Mouse (Mus musculus) spleen, embryonic (tissue): ENCODE data around the gene Cdc42ep2.

Experiments used
- CTCF ChIA-PET: fragments of 350-600 bp; sonication (Branson Sonifier 250); formaldehyde crosslinking; loops from one replicate; lab custom pipeline; 2022; lab: Charles Lee

Cdc42ep2 gene

DNA sequence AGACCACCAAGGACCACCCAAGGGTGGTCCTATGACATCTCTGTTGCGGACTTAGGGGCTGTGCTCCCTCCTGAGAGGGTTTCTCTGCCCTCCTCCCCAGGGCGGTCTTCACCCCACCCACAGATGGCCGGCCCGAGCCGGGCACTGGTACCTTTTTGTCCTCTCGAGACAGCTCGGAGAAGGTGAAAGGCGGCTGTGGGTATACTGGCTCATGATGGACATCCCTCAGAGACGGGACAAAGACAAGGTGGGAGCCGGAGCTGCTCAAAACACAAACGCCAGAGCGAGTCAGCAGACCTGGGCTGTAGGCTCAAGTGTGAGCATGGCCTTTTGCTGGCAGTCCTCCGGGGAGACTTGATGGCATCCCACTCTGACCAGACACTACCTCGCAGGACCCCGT, 18.8 kb upstream of the Cdc42ep2 start:
- CTCF ChIA-PET = interaction anchor here (0.6 kb wide), 1 partner anchor 14 kb away, joined by 3 read pairs; no protein-coding TSS in a partner anchor

DNA sequence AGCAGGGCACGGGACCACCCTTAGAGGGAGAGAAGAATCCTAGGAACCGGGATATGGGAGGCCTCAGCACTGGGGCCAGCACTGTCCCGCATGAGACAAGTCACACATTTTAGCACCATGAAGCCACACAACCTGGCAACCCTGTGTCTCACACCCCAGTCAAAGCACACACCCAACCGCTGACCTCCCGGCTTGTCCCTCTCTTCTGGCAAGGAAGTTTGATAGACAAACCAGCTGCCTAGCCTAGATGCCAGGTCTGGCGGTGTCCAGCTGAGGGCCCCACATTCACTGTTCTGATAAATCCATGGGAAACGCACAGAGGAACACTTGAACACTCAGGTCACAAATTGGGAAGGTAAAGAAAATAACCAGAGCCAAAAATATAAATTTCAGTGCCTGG, 18.0 kb upstream of the Cdc42ep2 start:
- CTCF ChIA-PET = no interaction called here

DNA sequence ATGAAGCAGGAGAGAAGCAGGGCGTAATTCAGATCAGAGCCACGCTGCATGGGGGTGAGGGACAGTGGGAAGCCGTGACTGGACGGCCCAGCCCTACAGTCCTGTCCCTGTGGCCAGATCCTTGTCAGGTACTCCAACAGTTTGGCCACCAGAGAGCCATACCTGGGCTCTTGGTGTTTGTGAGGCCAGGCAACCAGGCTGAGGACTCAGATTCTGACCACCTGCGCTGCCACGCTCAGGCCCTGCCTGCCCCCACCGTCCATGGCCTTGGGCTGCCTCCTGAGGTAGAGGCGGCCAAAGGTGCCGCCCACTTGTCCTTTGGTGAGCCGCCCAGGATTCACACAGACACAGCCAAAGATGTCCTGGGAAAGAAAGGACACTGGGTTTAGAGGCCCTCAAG, 16.0 kb upstream of the Cdc42ep2 start:
- CTCF ChIA-PET = no interaction called here

DNA sequence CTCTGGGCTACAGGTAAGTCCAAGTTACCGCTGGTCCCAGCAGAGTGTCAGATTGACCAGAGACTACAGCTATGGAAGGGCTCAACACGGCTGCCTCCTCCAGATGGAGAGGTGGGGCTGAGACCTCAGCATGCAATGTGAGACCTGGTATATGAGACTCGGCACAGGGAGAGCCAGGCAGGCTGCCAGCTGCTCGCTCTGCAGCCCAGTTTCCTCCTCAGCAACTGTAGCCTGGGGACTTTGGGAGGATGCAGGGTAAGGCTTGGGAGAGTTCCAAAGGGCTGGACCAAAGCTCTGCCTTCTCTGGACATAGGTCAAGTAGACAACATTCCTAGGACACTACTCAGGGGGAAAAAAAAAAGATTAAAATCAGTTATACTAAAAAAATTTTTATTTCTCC, 15.6 kb upstream of the Cdc42ep2 start:
- CTCF ChIA-PET = no interaction called here

DNA sequence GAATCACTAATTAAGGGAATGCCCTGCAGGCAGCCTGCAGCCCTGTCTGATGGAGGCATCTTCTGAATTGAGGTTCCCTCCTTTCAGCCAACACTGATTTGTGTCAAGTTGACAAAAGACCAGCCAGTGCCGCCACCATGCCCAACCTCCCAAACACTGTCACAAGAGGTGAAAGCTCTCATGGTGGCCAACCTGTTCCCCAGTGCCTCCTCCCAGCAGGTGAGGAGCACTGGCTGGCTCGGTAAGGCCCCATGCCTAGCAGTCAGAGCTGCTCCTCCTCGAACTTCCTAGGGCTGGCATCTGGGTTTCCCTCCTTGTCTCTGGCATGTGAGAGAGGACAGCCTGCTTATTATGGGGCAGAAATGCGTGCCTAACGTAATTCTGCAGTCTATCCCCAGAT, 15.1 kb upstream of the Cdc42ep2 start:
- CTCF ChIA-PET = no interaction called here

DNA sequence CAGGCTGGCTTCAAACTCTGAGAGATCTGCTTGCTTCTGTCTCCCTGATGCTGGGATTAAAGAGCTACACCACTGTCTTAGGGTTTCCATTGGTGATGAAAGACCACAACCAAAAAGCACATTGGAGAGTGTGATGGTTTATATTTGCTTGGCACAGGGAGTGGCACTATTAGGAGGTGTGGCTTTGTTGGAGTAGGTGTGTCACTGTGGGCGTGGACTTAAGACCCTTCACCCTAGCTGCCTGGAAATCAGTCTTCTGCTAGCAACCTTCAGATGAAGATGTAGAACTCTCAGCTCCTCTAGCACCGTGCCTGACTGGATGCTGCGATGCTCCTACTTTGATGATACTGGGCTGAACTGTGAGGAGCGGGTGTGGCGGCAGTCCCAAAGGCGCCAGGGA, 13.9 kb upstream of the Cdc42ep2 start:
- CTCF ChIA-PET = no interaction called here

DNA sequence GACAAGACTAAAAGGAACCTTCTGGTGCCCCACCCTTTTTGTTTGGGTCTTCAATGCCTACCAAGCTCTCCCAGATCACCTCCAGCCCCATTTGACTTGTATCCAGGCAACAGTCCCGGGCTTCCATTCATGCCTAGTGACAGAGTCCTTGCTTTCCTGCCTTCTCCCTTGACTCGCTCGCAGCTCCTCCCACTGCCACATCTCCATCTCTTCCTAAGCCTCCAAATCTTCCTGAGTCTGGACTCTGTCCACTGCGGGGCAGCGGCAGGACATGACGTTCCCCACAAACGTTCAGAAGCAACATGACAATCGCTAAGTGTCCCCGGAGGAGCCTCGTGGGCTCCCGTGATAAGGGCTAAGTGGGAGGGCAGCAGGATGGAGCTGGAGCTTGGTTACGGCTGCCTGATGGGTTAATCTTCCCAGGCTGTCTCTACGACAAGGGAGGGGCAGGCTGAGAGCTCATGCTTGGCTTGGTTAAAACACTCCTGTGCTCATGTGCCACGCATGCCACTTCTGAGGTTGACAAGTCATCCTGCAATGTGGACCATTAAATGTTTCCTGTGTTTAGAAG, 13.3 kb upstream of the Cdc42ep2 start:
- CTCF ChIA-PET = no interaction called here

DNA sequence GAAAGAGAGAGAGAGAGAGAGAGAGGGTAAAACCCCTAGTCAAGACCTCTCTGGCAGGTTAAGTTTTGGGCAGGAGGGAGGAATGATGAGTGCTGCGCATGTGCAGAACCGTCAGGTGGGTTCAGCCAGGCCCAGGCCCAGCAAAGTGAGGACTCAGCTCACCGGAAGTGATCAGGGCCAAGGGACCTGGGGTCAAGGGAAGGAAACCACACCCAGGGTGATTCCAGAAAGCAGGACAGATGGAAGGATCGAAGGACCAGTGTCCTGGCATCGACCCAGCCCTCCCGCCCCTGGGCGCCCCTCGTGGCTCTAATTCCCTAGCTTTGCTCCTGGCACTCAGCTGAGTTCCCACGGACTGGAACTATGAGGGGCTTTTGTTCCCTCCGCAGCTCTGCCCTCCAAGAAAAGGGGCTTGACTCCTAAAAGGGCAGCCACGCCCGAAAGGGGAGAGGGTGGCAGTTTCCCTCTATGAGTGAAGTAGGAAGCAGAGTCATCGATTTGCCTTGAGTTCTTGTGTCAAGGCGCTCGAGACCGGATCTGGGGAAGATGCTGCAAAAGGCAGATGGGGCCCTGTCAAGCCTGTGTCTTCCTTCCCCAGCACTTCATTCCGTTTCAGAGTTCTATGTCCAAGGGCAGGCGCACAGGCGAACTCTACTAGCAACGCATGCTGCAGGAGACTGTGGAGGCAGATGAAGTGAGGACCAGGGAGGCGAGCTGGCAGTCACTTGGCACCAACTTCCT, 12.6 kb upstream of the Cdc42ep2 start:
- CTCF ChIA-PET = interaction anchor here (0.7 kb wide), 1 partner anchor 45 kb away, joined by 3 read pairs; no protein-coding TSS in a partner anchor

DNA sequence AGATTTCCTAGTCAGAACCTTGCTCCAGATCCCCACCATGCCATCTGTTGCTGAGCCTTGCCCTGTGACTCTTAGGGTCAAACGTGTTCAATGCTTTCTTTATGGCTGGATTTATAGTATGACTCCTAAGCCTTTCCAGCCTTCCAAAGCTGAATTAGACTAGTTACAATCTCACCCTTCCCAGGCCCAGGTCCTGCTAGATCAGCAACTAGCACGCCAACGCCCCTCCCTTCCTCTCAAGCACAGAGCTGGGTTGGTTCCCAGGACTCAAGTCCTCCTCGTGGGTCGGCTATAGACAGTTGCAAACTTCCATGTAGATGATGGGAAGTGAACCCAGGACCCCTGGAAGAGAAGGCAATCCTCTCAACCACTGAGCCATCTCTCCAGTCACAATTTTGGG, 11.1 kb upstream of the Cdc42ep2 start:
- CTCF ChIA-PET = interaction anchor here (1.4 kb wide), 1 partner anchor 396 kb away, joined by 3 read pairs; no protein-coding TSS in a partner anchor

DNA sequence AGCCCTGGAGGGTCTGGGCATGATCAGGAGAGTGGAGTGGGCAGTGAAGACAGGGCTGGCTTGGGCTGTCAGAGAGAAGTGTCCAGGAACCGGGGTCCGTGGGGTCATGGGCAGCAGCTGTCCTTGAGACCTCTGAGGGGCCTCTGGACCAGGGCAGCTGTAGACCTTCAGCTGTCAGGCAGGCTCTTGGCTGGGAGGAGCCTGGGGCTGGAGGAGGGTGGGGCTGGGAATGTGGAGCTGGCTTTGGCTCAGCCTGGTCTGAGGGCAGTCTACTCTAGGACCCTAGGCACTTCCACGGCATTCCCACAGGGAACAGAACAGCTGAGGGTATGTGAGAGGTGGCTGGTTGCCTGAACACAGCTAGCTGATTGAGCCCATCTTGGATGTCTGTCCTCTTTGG, 10.7 kb upstream of the Cdc42ep2 start:
- CTCF ChIA-PET = interaction anchor here (1.4 kb wide), 1 partner anchor 396 kb away, joined by 3 read pairs; no protein-coding TSS in a partner anchor

DNA sequence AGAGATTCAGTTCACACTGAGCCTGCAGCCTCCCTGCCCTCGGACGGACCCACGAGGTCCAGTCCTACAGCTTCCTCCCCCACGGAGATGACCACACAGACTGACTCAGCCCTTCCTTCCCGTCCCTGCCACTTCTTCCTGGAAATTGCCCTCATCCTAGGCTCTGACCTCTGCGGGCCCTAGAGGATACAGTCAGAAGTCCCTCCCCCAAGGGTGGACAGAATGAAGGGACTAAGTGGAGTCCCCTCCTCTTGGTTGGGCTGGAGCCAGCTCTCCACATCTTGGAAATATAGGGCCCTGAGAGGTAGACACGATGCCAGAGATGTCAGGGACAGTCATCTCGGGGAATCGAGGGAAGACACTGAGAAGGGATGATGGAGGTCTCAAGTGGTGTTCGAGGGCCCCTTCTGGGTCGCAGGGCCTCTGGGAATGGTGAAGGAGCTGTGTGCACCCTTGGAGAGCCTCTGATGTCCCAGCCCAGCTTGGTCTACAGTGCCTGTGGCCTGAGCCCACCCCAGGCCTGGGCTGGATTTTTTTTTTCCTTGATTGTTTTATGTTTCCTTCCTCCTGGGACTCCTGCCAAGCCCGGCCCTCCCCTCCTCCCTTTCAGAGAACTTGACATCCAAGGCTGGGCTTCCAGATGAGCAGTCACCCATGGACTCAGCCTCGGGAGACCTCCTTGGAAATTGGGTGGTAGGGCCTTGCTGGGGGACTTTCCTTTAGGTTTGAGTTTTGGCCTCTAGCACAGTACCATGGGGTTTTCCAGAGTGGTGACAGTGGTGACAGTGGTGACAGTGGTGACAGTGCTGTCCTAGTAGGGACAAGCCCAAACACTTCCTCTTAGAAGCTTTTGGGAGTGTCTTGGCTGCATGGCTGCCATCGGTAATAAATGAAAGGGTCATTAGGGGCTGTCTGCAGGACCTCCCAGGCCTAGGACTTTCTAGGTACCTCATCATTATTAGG, 5.3 kb upstream of the Cdc42ep2 start:
- CTCF ChIA-PET = no interaction called here

DNA sequence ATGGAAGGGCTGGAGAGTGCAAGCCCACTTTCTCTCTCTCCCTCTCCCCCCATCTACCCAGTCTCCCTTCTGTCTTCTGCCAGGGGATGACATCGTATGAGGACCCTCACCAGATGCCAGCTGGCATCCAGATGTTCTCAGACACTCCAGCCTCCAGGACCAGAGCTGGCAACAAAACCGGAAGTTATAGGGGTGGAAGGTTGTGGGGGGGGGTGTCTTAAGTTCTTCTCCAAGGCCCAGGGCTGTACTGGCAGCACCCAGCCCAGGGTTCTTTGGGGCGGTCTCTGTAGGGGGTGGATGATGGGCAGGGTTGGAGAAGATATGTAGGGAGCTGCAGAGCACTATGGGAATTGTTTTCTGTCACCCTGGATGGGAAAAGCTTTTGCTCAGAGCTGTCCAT, 3.9 kb upstream of the Cdc42ep2 start:
- CTCF ChIA-PET = no interaction called here

DNA sequence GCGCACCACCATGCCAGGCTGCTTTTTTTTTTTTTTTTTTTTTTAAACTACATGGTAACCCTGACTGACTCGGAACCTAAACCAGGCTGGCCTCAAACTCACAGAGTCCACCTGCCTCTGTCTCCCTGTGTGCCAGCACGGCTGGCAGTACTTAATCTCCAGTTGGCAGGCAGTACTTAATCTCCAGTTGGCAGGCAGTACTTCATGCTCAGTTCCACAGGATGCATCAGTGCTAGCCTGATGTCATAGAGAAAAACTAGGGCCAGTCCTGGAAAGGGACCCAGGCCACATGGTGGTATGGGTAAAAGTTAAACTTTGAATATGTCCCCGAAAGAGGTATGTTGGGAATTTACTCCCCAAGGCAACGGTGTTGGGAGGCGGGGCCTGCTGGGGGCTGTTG, 3.5 kb upstream of the Cdc42ep2 start:
- CTCF ChIA-PET = interaction anchor here (0.7 kb wide), 2 partner anchors 159 to 311 kb away, joined by 4 to 8 read pairs; no protein-coding TSS in a partner anchor

DNA sequence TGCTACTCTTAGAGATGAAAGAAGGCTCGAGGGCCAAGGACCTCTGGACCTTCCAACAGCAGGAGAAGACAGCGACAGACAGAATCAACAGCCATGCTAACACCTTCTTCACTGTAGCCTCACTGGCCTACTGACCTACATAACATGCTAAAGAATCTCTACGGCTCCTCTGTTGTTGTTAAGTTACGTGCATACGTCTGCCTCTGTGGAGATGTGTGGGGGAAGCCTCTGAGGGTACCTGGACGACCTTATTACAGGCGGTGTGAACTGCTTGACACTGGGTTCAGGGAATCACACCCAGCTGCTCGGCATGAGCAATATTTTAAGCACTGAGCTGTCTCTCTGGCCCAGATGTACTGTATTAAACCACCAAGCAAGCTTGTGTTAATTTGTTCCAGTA, 2.9 kb upstream of the Cdc42ep2 start:
- CTCF ChIA-PET = interaction anchor here (0.6 to 0.7 kb wide), 3 partner anchors 158 to 881 kb away, joined by 4 to 8 read pairs (median 4); no protein-coding TSS in a partner anchor

DNA sequence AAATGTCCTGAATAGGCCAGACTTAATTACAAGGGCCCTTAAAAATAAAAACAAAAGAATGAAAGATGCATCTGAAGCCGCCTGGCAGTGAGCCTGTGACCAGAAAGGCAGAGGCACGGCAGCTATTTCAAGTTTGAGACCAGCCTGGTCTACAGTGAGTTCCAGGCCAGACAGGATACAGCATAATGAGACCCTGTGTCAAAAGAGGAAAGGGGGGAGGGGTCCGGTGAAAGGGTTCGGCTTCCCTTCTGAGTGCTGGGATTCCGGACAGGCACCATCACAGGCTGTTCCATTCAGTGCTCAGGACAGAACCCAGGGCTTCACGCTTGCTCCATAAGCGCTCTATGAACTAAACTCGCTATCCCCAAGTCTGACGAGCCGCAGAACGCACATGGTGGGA, 2.4 kb upstream of the Cdc42ep2 start:
- CTCF ChIA-PET = interaction anchor here (0.6 kb wide), 1 partner anchor 881 kb away, joined by 4 read pairs; no protein-coding TSS in a partner anchor

DNA sequence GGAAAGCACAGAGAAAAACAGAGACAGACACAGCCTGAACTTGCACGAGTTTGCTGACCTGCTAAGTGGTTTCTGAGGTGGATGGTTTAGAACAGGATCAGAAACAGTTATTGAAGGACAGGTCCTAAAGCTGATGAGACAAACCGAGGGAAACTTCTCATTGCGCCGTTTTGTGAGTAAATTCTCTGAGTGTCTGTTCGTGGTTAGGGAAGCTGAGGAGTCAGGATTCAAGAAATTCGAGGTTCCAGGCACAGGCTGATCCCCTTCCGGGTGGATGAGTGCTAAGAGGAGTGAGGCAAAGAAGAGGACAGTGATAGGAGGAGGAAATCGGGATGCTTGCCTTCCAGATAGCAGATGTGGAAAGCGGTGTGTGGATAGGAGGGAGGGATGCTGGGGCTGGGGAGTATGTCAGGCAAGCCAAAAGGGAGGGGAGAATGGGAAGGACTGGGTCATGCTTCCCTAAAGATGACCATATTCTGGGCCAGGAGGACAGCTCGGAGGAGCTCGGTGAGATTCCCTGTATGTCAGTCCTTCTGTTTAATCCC, 767 bp upstream of the Cdc42ep2 start:
- CTCF ChIA-PET = no interaction called here

DNA sequence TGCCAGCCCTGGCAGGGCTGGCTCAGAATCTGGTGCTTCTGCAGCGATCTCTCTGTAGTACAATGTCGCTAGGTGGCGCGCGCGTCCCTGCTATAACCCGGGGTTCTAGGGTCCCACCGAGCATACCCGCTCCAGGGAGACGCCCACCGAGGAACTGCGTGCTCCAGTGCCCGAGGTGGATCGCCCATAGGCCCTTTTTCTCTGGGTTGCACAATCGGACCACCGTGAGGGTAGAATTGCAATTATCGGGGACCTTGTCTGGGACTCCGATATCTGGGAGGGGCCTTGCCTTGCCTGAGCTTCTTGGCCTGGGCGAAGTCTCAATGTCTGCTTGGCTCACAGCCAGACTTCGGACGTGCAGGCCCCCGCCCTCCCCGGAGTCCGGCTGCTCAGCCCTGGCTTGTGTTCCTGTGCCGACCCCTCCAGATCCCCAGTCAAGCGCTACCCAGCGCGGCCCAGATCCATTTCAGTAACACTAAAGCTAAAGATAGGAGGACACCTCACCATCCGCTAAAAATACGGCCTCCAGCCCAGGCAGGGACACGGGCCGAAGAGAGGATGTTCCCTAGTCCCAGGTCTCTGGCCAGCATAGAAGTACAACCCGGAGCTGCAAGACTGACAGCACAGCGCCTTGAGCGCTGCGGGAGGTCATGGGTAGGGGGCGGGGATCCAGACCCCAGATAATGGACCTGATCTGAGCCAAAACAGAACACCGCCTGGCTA, 465 bp downstream of the Cdc42ep2 start:
- CTCF ChIA-PET = interaction anchor here (0.7 to 2.6 kb wide), 4 partner anchors 13 to 64 kb away, joined by 3 to 9 read pairs (median 4); no protein-coding TSS in a partner anchor

DNA sequence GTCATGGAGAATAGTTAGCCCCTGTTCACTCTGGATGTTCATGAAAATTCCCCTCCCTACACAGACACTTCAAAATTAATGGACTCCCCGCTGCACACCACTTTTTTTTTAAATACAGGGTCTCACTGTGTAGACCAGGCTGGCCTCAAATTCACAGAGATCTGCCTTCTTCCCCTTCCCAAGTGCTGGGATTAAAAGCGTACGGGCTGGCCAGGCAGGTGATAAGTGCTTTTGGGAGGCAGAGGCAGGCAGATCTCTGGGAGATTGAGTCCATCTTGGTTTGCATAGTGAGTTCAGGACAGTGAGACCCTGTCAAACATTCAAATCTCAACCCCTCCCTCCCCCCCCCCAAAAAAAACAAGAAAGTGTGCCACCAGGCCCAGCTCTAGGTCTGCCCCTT, 1.7 kb downstream of the Cdc42ep2 start:
- CTCF ChIA-PET = interaction anchor here (1.5 to 2.6 kb wide), 2 partner anchors 11 to 33 kb away, joined by 5 to 9 read pairs; no protein-coding TSS in a partner anchor

DNA sequence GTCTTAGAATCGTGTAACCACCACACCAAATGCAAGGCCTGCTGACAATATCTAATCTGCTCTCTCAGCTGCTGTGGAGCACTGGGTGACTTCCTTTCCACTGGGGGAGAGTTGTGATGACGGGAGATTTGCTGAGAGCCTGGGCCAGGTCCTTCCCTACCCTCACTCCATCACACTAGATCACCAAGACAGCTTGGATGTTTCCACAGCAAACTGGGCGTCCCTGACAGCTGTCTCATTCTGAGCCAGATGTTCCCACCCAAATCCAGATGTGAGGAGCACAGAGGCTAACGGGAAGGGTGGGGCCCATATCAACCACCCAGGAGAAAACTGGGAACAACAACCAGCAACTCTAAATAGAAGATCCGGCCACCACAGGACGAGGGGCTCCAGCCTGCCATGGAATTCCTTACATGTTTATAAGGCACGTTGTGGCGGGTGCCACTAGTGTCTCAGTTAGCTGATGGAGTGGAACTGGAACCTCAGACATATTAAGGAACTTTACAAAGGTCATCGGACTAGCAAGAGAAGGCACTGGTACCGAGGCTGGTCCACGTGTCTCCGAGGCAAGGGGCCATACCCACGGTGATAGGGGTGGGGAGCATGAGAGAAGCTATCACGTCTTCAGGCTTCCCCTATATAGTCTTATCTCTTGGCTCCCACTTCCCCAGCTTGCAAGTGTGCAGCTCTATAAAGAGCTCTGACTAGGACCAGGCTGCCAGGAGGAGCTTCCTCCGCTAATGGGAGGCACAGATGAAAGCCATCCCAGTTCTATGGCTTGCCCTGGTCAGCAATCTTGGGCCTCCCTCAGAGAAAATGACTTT, 2.3 kb downstream of the Cdc42ep2 start:
- CTCF ChIA-PET = interaction anchor here (1.5 to 2.6 kb wide), 2 partner anchors 11 to 34 kb away, joined by 5 to 9 read pairs; no protein-coding TSS in a partner anchor

DNA sequence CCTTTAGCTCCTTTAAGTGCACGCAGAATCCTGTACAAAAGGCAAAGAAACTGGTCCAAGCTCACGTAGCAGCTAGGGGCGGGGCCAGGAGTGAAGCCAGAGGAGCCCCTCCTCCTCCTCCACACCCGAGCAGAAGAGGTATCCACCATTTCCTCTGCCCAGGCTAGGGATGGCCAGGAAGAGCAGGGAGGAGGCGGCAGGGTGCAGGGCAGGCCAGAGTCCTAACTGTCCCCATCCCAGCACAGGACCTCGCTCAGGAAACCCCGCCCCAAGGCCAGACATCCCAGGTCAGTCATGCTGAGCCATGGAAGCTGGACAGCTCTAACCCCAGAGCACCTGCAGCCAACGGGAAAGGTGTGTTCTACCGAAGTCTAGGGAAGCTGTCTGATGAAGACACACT, 2.9 kb downstream of the Cdc42ep2 start:
- CTCF ChIA-PET = no interaction called here
